Mouse (Mus musculus): ENCODE results near the gene Vrk2.

Vrk2 gene

DNA sequence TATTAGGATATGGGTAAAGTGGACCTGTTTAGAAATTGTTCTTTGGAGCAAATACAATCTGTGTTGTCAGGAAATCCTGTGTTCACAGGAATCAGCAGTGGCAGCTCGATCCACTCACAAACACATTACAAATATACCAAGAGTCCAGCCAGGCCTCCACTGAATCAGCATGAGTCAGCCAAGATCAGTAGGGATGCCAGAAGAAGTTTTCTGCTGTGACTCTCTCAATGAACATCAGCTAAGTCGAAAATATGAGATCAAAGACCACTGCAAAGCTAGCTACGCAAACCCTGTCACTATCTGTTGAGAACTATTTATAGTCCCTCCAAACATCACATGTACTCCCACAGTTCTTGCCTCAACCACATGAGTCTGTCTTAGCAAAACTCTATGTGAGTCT, 74.8 kb downstream of the Vrk2 start:
- no peak for TF ChIP-seq CTCF (conservative IDR thresholded peaks at IDR 0.05; ENCODE audit: low read length)
- no peak for TF ChIP-seq POU5F1 (IDR thresholded peaks at IDR 0.05; ENCODE audit: borderline replicate concordance, low read length)
- TF ChIP-seq NANOG (IDR thresholded peaks at IDR 0.05; ENCODE audit: borderline replicate concordance, low read length) = no peak
- Histone ChIP-seq H3K9me3 (ENCODE audit: low read length) (no peaks in the 10 kb centered on the region), H3K4me3 (replicated peaks; ENCODE audit: low read length) (no peak overlapping the region), H3K4me1 (replicated peaks; ENCODE audit: low read depth, low read length) (no peaks in the 10 kb centered on the region), H3K36me3 (ENCODE audit: insufficient read depth, low read length) (no peaks in the 10 kb centered on the region), H3K27me3 (ENCODE audit: insufficient read depth, low read length) (no peaks in the 10 kb centered on the region; the same call in 1 of the 2 replicates)

DNA sequence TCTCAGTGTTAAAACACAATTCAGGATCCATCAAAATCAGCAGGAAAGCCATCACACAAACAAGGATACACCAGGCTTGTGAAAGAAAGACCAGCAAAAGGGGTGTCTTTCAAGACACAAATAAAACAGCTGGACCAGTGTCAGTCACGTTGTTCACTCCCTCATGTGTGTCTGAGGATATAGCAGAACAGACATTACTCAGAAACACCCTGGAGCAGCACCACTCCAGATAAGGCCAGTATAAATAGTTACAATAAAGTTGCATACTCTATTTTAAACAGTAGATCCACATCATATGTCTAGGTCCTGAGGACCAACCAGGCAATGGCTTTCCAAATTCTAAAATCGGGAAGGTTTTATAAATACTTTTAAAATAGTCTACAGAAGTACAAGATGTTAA, 77.7 kb downstream of the Vrk2 start:
- Histone ChIP-seq H3K9me3 (ENCODE audit: low read length) (peaks cover 7% of the 10 kb centered on the region; the same call in 1 of the 2 replicates), H3K4me3 (replicated peaks; ENCODE audit: low read length) (no peak overlapping the region), H3K4me1 (replicated peaks; ENCODE audit: low read depth, low read length) (peaks cover 5% of the 10 kb centered on the region; the same call in 1 of the 2 replicates), H3K27me3 (ENCODE audit: insufficient read depth, low read length) (no peaks in the 10 kb centered on the region), H3K36me3 (ENCODE audit: insufficient read depth, low read length) (no peaks in the 10 kb centered on the region)
- TF ChIP-seq NANOG (IDR thresholded peaks at IDR 0.05; ENCODE audit: borderline replicate concordance, low read length) (no peak), CTCF (conservative IDR thresholded peaks at IDR 0.05; ENCODE audit: low read length) (no peak), POU5F1 (IDR thresholded peaks at IDR 0.05; ENCODE audit: borderline replicate concordance, low read length) (no peak)

DNA sequence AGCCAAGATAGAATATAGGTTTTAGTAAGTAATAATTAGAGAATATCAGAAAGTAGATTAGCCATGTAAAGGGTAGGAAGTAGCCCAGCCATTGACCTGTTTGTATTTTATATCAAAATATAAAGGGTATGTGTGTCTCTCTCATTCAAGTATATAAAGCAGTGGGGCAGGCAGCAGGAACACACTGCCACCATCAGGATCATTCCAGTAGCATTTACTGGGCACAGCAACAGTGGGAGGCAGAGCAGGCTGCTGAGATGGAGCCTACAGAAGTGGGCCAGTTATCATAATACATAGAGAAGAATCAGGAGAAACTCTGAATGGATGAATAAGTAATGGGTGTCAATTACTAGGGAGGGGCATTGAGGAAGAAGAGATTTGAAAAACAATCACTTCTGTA, 80.1 kb downstream of the Vrk2 start:
- peaks cover 28% of the 10 kb centered on the region for H3K9me3 ChIP-seq (ENCODE audit: low read length)

DNA sequence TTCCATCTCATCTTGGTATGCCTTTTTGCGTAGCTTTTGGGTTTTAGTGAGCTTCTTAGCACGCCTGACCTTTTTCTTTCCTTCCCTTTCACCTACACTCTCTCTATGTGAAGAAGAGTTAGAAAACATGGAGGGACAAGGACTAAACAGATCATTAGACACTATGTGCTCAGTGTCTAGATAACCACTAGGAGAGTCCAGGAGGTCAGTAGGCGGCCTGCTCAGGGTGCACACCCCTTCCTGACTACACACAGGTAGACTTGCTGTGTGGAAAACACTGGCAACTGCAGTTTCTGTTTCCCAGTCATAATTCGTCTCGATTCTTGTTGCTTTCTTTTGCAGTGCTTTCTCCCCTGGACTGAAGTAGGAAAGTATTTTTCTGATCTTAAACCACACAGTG, 97.8 kb downstream of the Vrk2 start:
- H3K4me3 ChIP-seq (replicated peaks; ENCODE audit: low read length) = no peak overlapping the region
- no peak for TF ChIP-seq NANOG (IDR thresholded peaks at IDR 0.05; ENCODE audit: borderline replicate concordance, low read length)
- TF ChIP-seq CTCF (conservative IDR thresholded peaks at IDR 0.05; ENCODE audit: low read length) = no peak
- no peak for TF ChIP-seq POU5F1 (IDR thresholded peaks at IDR 0.05; ENCODE audit: borderline replicate concordance, low read length)
- H3K4me1 ChIP-seq (replicated peaks; ENCODE audit: low read depth, low read length) = no peaks in the 10 kb centered on the region

More for the DNA sequence above, 80.1 kb downstream of the Vrk2 start:
- Histone ChIP-seq H3K27me3 (ENCODE audit: insufficient read depth, low read length) (no peaks in the 10 kb centered on the region), H3K36me3 (ENCODE audit: insufficient read depth, low read length) (no peaks in the 10 kb centered on the region), H3K4me3 (replicated peaks; ENCODE audit: low read length) (no peak overlapping the region), H3K4me1 (replicated peaks; ENCODE audit: low read depth, low read length) (peaks cover 5% of the 10 kb centered on the region; the same call in 1 of the 2 replicates)
- TF ChIP-seq NANOG (IDR thresholded peaks at IDR 0.05; ENCODE audit: borderline replicate concordance, low read length) (no peak), CTCF (conservative IDR thresholded peaks at IDR 0.05; ENCODE audit: low read length) (no peak), POU5F1 (IDR thresholded peaks at IDR 0.05; ENCODE audit: borderline replicate concordance, low read length) (no peak)

DNA sequence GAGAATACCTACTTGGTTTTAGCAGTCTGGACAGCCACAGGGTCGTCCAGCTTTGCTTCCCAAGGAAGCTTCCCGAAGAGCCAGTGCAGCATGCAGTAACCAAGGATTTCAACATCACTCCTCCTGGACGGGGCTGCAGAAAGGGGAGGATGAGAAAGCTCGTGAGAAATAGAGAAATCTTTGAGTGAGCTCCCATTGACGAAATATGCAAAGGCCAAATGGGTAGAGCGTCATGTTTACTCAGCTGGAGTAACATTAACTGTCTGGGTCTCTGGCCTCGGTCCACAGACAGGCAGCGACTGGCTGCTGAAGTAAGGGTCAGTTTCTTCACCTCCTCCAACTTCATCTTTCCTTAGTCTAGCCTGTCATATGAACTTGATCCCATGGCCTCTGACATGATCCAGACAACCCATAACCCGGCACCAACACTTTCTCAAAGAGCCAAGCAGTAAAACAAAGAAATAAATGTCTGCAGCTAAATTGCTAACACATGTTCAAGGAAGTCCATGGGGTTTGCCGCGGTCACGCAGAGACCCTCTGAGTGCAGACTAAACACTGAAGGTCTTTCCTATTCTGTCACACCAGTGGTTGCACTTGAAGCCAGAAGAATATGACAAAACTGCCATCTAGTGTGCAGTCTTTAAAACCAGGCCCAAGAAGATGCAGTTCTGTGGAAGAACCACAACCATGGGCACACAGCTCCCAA, 103.9 kb downstream of the Vrk2 start:
- Histone ChIP-seq H3K4me3 (replicated peaks; ENCODE audit: low read length) (no peak overlapping the region), H3K9me3 (ENCODE audit: low read length) (no peaks in the 10 kb centered on the region), H3K36me3 (ENCODE audit: insufficient read depth, low read length) (no peaks in the 10 kb centered on the region), H3K27me3 (ENCODE audit: insufficient read depth, low read length) (no peaks in the 10 kb centered on the region), H3K4me1 (replicated peaks; ENCODE audit: low read depth, low read length) (no peaks in the 10 kb centered on the region)
- TF ChIP-seq NANOG (IDR thresholded peaks at IDR 0.05; ENCODE audit: borderline replicate concordance, low read length) (no peak), CTCF (conservative IDR thresholded peaks at IDR 0.05; ENCODE audit: low read length) (no peak), POU5F1 (IDR thresholded peaks at IDR 0.05; ENCODE audit: borderline replicate concordance, low read length) (no peak)

More for the DNA sequence above, 97.8 kb downstream of the Vrk2 start:
- Histone ChIP-seq H3K9me3 (ENCODE audit: low read length) (no peaks in the 10 kb centered on the region), H3K27me3 (ENCODE audit: insufficient read depth, low read length) (no peaks in the 10 kb centered on the region), H3K36me3 (ENCODE audit: insufficient read depth, low read length) (no peaks in the 10 kb centered on the region)

DNA sequence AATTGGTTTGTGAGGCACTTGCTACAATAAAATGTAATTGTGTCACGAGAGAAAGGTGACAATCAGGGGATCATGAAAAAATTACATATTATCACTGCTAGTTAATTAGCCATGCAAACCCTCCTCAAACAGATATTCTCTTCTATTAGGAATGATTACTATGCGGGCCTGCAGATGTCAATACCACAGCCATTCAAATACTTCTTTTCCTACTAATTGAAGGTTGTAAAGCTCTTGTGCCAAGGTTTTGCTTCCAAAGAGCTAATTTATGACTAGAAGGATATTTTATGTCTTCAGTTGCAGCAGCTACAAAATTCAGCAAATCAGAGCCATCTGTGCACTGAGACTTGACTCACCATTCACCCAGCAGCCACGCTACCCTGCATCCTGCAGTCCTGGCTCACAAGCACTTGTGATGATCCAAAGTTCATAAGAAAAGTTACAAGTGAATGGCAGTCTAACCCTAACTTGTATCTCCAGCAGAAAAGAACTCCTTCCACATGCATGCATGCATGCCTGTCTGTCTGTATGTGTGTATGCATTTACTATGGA, 112.0 kb downstream of the Vrk2 start:
- TF ChIP-seq CTCF (conservative IDR thresholded peaks at IDR 0.05; ENCODE audit: low read length) (no peak), NANOG (IDR thresholded peaks at IDR 0.05; ENCODE audit: borderline replicate concordance, low read length) (no peak), POU5F1 (IDR thresholded peaks at IDR 0.05; ENCODE audit: borderline replicate concordance, low read length) (no peak)
- Histone ChIP-seq H3K4me3 (replicated peaks; ENCODE audit: low read length) (no peak overlapping the region), H3K4me1 (replicated peaks; ENCODE audit: low read depth, low read length) (no peaks in the 10 kb centered on the region), H3K36me3 (ENCODE audit: insufficient read depth, low read length) (no peaks in the 10 kb centered on the region), H3K27me3 (ENCODE audit: insufficient read depth, low read length) (no peaks in the 10 kb centered on the region), H3K9me3 (ENCODE audit: low read length) (no peaks in the 10 kb centered on the region)

GRCm38 (mm10) chr11:26477037-26477739, 116.6 kb downstream of the Vrk2 start:
- Histone ChIP-seq H3K27me3 (ENCODE audit: insufficient read depth, low read length) (no peaks in the 10 kb centered on the region), H3K9me3 (ENCODE audit: low read length) (no peaks in the 10 kb centered on the region), H3K4me3 (replicated peaks; ENCODE audit: low read length) (no peak overlapping the region), H3K36me3 (ENCODE audit: insufficient read depth, low read length) (peaks cover 12% of the 10 kb centered on the region; the same call in 1 of the 2 replicates), H3K4me1 (replicated peaks; ENCODE audit: low read depth, low read length) (no peaks in the 10 kb centered on the region)
- TF ChIP-seq NANOG (IDR thresholded peaks at IDR 0.05; ENCODE audit: borderline replicate concordance, low read length) = no peak

DNA sequence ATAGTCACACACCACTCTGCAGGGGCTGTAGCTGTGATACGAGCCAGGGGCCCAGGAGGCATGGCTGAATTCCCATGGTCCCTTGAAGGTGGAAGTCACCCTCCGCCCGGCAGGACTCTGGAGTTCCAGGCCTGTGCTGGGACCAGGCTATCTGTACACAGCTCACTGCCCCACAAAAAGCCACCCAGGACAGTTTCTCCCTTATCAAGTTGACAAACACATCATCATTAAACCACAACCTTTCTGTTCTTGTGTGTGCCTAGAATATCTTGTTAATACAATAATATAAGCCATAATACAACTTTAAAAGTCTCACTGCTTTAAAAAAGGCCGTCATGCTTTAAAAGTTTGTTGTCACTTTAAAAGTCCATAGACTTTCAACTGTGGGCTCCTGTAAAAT, 139.7 kb downstream of the Vrk2 start:
- H3K4me3 ChIP-seq (replicated peaks; ENCODE audit: low read length) = no peak overlapping the region
- no peaks in the 10 kb centered on the region for H3K27me3 ChIP-seq (ENCODE audit: insufficient read depth, low read length)
- no peaks in the 10 kb centered on the region for H3K9me3 ChIP-seq (ENCODE audit: low read length)
- peaks cover 6% of the 10 kb centered on the region; the same call in 1 of the 2 replicates for H3K4me1 ChIP-seq (replicated peaks; ENCODE audit: low read depth, low read length)
- no peaks in the 10 kb centered on the region for H3K36me3 ChIP-seq (ENCODE audit: insufficient read depth, low read length)
- no peak for TF ChIP-seq NANOG (IDR thresholded peaks at IDR 0.05; ENCODE audit: borderline replicate concordance, low read length)
- TF ChIP-seq CTCF (conservative IDR thresholded peaks at IDR 0.05; ENCODE audit: low read length) = no peak

Measured in E14TG2a.4 (cell line).